Mouse (Mus musculus): ENCODE results near the gene Gdf15. TPM values are rescaled to one million over a fixed set of nuclear protein-coding genes. Genes with fewer than 3 reads are reported as not detected.

Gene Gdf15
- total and polyA plus RNA-seq, 3 experiments: 0.03 TPM; not detected in 2

GRCm38 (mm10) chr8:70628986-70629490 is 3.2 kb downstream of the Gdf15 start:
- Histone ChIP-seq H3K4me3 (ENCODE audit: low read depth, low read length) (peak overlapping the region; percentile 76; the same call in 1 of the 2 replicates), H3K9me3 (replicated peaks) (peaks cover 20% of the 10 kb centered on the region), H3K36me3 (replicated peaks) (no peaks in the 10 kb centered on the region), H3K27me3 (ENCODE audit: insufficient read depth, low read length) (no peaks in the 10 kb centered on the region), H3K4me1 (ENCODE audit: insufficient read depth, low read depth, low read length) (peaks cover 36% of the 10 kb centered on the region)
- TF ChIP-seq GATA2 (IDR thresholded peaks at IDR 0.05; ENCODE audit: borderline replicate concordance, low read depth, low read length) (no peak), CTCF (IDR thresholded peaks at IDR 0.05; ENCODE audit: low read depth, low read length) (no peak), TAL1 (conservative IDR thresholded peaks at IDR 0.05; ENCODE audit: low read depth, low read length) (no peak), POLR2AphosphoS5 (IDR thresholded peaks at IDR 0.05; ENCODE audit: insufficient replicate concordance, low read depth, low read length) (no peak), GATA1 (IDR thresholded peaks at IDR 0.05; ENCODE audit: borderline replicate concordance, low read length) (no peak)
- DNase-seq (ENCODE audit: low spot score) (no peak), ATAC-seq (ENCODE audit: extremely low read depth, insufficient number of reproducible peaks, low FRiP score, poor library complexity, severe bottlenecking) (no peak)

GRCm38 (mm10) chr8:70627041-70627440 is 5.2 kb downstream of the Gdf15 start:
- no peaks in the 10 kb centered on the region for H3K36me3 ChIP-seq (replicated peaks)
- peaks cover 44% of the 10 kb centered on the region for H3K4me1 ChIP-seq (ENCODE audit: insufficient read depth, low read depth, low read length)
- DNase-seq (ENCODE audit: low spot score): no peak
- no peak for ATAC-seq (ENCODE audit: extremely low read depth, insufficient number of reproducible peaks, low FRiP score, poor library complexity, severe bottlenecking)
- no peak for TF ChIP-seq GATA2 (IDR thresholded peaks at IDR 0.05; ENCODE audit: borderline replicate concordance, low read depth, low read length)
- TF ChIP-seq GATA1 (IDR thresholded peaks at IDR 0.05; ENCODE audit: borderline replicate concordance, low read length): no peak
- no peak for TF ChIP-seq TAL1 (conservative IDR thresholded peaks at IDR 0.05; ENCODE audit: low read depth, low read length)
- no peak overlapping the region for H3K4me3 ChIP-seq (ENCODE audit: low read depth, low read length)
- no peaks in the 10 kb centered on the region for H3K27me3 ChIP-seq (ENCODE audit: insufficient read depth, low read length)
- H3K9me3 ChIP-seq (replicated peaks): peaks cover 12% of the 10 kb centered on the region

GRCm38 (mm10) chr8:70625104-70625503 is 7.2 kb downstream of the Gdf15 start:
- ATAC-seq (ENCODE audit: extremely low read depth, insufficient number of reproducible peaks, low FRiP score, poor library complexity, severe bottlenecking) (no peak), DNase-seq (ENCODE audit: low spot score) (no peak)
- Histone ChIP-seq H3K4me1 (ENCODE audit: insufficient read depth, low read depth, low read length) (peaks cover 44% of the 10 kb centered on the region), H3K27me3 (ENCODE audit: insufficient read depth, low read length) (no peaks in the 10 kb centered on the region), H3K36me3 (replicated peaks) (no peaks in the 10 kb centered on the region), H3K9me3 (replicated peaks) (peaks cover 5% of the 10 kb centered on the region; the same call in 1 of the 2 replicates), H3K4me3 (ENCODE audit: low read depth, low read length) (no peak overlapping the region)
- TF ChIP-seq POLR2AphosphoS5 (IDR thresholded peaks at IDR 0.05; ENCODE audit: insufficient replicate concordance, low read depth, low read length): no peak
- TF ChIP-seq TAL1 (conservative IDR thresholded peaks at IDR 0.05; ENCODE audit: low read depth, low read length): no peak
- no peak for TF ChIP-seq GATA1 (IDR thresholded peaks at IDR 0.05; ENCODE audit: borderline replicate concordance, low read length)
- TF ChIP-seq GATA2 (IDR thresholded peaks at IDR 0.05; ENCODE audit: borderline replicate concordance, low read depth, low read length): no peak
- TF ChIP-seq CTCF (IDR thresholded peaks at IDR 0.05; ENCODE audit: low read depth, low read length): no peak

- H3K9me3 ChIP-seq (replicated peaks): peaks cover 5% of the 10 kb centered on the region; the same call in 1 of the 2 replicates
- no peaks in the 10 kb centered on the region for H3K27me3 ChIP-seq (ENCODE audit: insufficient read depth, low read length)
- H3K4me1 ChIP-seq (ENCODE audit: insufficient read depth, low read depth, low read length): peaks cover 53% of the 10 kb centered on the region
- ATAC-seq (ENCODE audit: extremely low read depth, insufficient number of reproducible peaks, low FRiP score, poor library complexity, severe bottlenecking) (peak; percentile 6; the same call in 1 of the 2 replicates), DNase-seq (ENCODE audit: low spot score) (no peak)
- H3K36me3 ChIP-seq (replicated peaks): no peaks in the 10 kb centered on the region
- TF ChIP-seq TAL1 (conservative IDR thresholded peaks at IDR 0.05; ENCODE audit: low read depth, low read length) (peak; percentile 75), GATA1 (IDR thresholded peaks at IDR 0.05; ENCODE audit: borderline replicate concordance, low read length) (no peak)
- H3K4me3 ChIP-seq (ENCODE audit: low read depth, low read length): no peak overlapping the region
Observed at GRCm38 (mm10) chr8:70622220-70622619, 10.0 kb downstream of the Gdf15 start.

GRCm38 (mm10) chr8:70618888-70619334 is 13.3 kb downstream of the Gdf15 start:
- TF ChIP-seq GATA1 (IDR thresholded peaks at IDR 0.05; ENCODE audit: borderline replicate concordance, low read length) (no peak), POLR2AphosphoS5 (IDR thresholded peaks at IDR 0.05; ENCODE audit: insufficient replicate concordance, low read depth, low read length) (no peak), CTCF (IDR thresholded peaks at IDR 0.05; ENCODE audit: low read depth, low read length) (no peak), GATA2 (IDR thresholded peaks at IDR 0.05; ENCODE audit: borderline replicate concordance, low read depth, low read length) (no peak), TAL1 (conservative IDR thresholded peaks at IDR 0.05; ENCODE audit: low read depth, low read length) (no peak)
- ATAC-seq (ENCODE audit: extremely low read depth, insufficient number of reproducible peaks, low FRiP score, poor library complexity, severe bottlenecking): peak; percentile 92
- peak overlapping the region; percentile 59; the same call in 1 of the 2 replicates for H3K4me3 ChIP-seq (ENCODE audit: low read depth, low read length)
- H3K36me3 ChIP-seq (replicated peaks): no peaks in the 10 kb centered on the region
- peaks cover 72% of the 10 kb centered on the region for H3K4me1 ChIP-seq (ENCODE audit: insufficient read depth, low read depth, low read length)
- no peaks in the 10 kb centered on the region for H3K9me3 ChIP-seq (replicated peaks)
- DNase-seq (ENCODE audit: low spot score): peak; percentile 78
- H3K27me3 ChIP-seq (ENCODE audit: insufficient read depth, low read length): no peaks in the 10 kb centered on the region

GRCm38 (mm10) chr8:70617985-70618384 is 14.3 kb downstream of the Gdf15 start:
- peak; percentile 11; the same call in 1 of the 2 replicates for TF ChIP-seq TAL1 (conservative IDR thresholded peaks at IDR 0.05; ENCODE audit: low read depth, low read length)
- no peak for TF ChIP-seq GATA2 (IDR thresholded peaks at IDR 0.05; ENCODE audit: borderline replicate concordance, low read depth, low read length)
- Histone ChIP-seq H3K9me3 (replicated peaks) (no peaks in the 10 kb centered on the region), H3K27me3 (ENCODE audit: insufficient read depth, low read length) (no peaks in the 10 kb centered on the region), H3K36me3 (replicated peaks) (no peaks in the 10 kb centered on the region), H3K4me1 (ENCODE audit: insufficient read depth, low read depth, low read length) (peaks cover 78% of the 10 kb centered on the region), H3K4me3 (ENCODE audit: low read depth, low read length) (peak overlapping the region; percentile 64; the same call in 1 of the 2 replicates)
- DNase-seq (ENCODE audit: low spot score) (no peak), ATAC-seq (ENCODE audit: extremely low read depth, insufficient number of reproducible peaks, low FRiP score, poor library complexity, severe bottlenecking) (0 out of 2 replicates have a peak, but pooled peaks have one; percentile 2)

Measured in G1E (cell line).